Mouse (Mus musculus): ENCODE data around the gene Slc38a6.

GRCm38 (mm10) chr12:73383179-73383510 lies 96.6 kb downstream of the Slc38a6 start:
- TF ChIP-seq TBP (conservative IDR thresholded peaks at IDR 0.05; ENCODE audit: low read depth, low read length) (no peak), ZC3H11A (IDR thresholded peaks at IDR 0.05; ENCODE audit: low read depth, low read length) (no peak), MXI1 (IDR thresholded peaks at IDR 0.05; ENCODE audit: low read depth, low read length) (no peak), CTCF (conservative IDR thresholded peaks at IDR 0.05 in 1 of 2, IDR thresholded peaks at IDR 0.05 in 1 of 2; ENCODE audit: low read depth in 2 of 2, low read length in 2 of 2) (no peak), JUN (IDR thresholded peaks at IDR 0.05; ENCODE audit: insufficient read depth, low read depth, low read length) (no peak), ETS1 (conservative IDR thresholded peaks at IDR 0.05; ENCODE audit: low read depth, low read length) (no peak), ZKSCAN1 (IDR thresholded peaks at IDR 0.05; ENCODE audit: borderline replicate concordance, low read depth, low read length) (no peak), POLR2A (IDR thresholded peaks at IDR 0.05; ENCODE audit: low read depth, low read length) (no peak), USF2 (conservative IDR thresholded peaks at IDR 0.05; ENCODE audit: low read depth, low read length) (no peak), EP300 (IDR thresholded peaks at IDR 0.05; ENCODE audit: low read length) (no peak), POLR2AphosphoS2 (IDR thresholded peaks at IDR 0.05; ENCODE audit: low read depth, low read length) (no peak), SIN3A (IDR thresholded peaks at IDR 0.05; ENCODE audit: low read length) (no peak), IRF4 (IDR thresholded peaks at IDR 0.05; ENCODE audit: low read depth, low read length) (no peak)
